Mouse (Mus musculus) MEL (cell line): ENCODE data around the gene Ralgapb. TPM values are rescaled to one million over a fixed set of nuclear protein-coding genes. Genes with fewer than 3 reads are reported as not detected.

ENCODE experiments used
- DNase-seq: peaks from one replicate; pipeline ENCODE4 v3.0.0; 2011; ENCODE audit warnings: low read depth, low spot score
- H3K27ac ChIP-seq: 2 replicates; pipeline ENCODE4 v1.5.1; 2012; ENCODE audit warnings: low read depth, mild to moderate bottlenecking, control low read depth, low read length, moderate library complexity; ENCODE audit not compliant: control insufficient read depth
- H3K27me3 ChIP-seq, 2 experiments: fragments of 150-350 bp in 1 of 2; sonication (generic) in 1 of 2; 2 replicates each; pipeline ENCODE4 v1.6.1; 2012; ENCODE audit warnings: low read length in 2 of 2, mild to moderate bottlenecking in 2 of 2, improper control_type of control experiment in 1 of 2, moderate library complexity in 1 of 2; ENCODE audit not compliant: insufficient read depth in 2 of 2, control insufficient read depth in 1 of 2
- H3K36me3 ChIP-seq, 2 experiments: 2 replicates each; pipeline ENCODE4 v1.6.1; 2012 to 2014; ENCODE audit warnings: low read length in 2 of 2, improper control_type of control experiment in 1 of 2, inconsistent platforms in 1 of 2, mild to moderate bottlenecking in 1 of 2; ENCODE audit not compliant: insufficient read depth in 2 of 2, control insufficient read depth in 1 of 2
- H3K4me1 ChIP-seq, 2 experiments: fragments of 150-350 bp in 1 of 2; sonication (generic) in 1 of 2; 2 replicates each; pipeline ENCODE4 v1.6.1; 2012; ENCODE audit warnings: low read length in 2 of 2, improper control_type of control experiment in 1 of 2, mild to moderate bottlenecking in 1 of 2; ENCODE audit not compliant: insufficient read depth in 2 of 2, control insufficient read depth in 1 of 2
- H3K4me3 ChIP-seq, 2 experiments: fragments of 150-350 bp in 1 of 2; sonication (generic) in 1 of 2; 2 replicates each; pipeline ENCODE4 v1.5.1; 2012; ENCODE audit warnings: low read depth in 2 of 2, low read length in 2 of 2, mild to moderate bottlenecking in 2 of 2, moderate library complexity in 2 of 2, control low read depth in 1 of 2, improper control_type of control experiment in 1 of 2; ENCODE audit not compliant: control insufficient read depth in 1 of 2, insufficient read depth in 1 of 2
- H3K79me2 ChIP-seq: 2 replicates; pipeline ENCODE4 v1.6.1; 2012; ENCODE audit warnings: mild to moderate bottlenecking, low read length, moderate library complexity; ENCODE audit not compliant: control insufficient read depth, poor library complexity, insufficient read depth
- H3K9ac ChIP-seq: 2 replicates; pipeline ENCODE4 v1.6.1; 2012; ENCODE audit warnings: low read depth, mild to moderate bottlenecking, control low read depth, low read length, moderate library complexity; ENCODE audit not compliant: control insufficient read depth, poor library complexity, severe bottlenecking
- H3K9me3 ChIP-seq: fragments of 150-350 bp; sonication (generic); replicated peaks from 2 replicates; pipeline ENCODE4 v1.6.1; 2012; ENCODE audit warnings: mild to moderate bottlenecking, low read length, improper control_type of control experiment, moderate library complexity; ENCODE audit not compliant: insufficient read depth
- BHLHE40 ChIP-seq: IDR thresholded peaks from 2 replicates; pipeline ENCODE4 v1.6.1; 2012; ENCODE audit warnings: low read depth, mild to moderate bottlenecking, inconsistent platforms, low read length, improper control_type of control experiment, borderline replicate concordance
- CHD2 ChIP-seq: IDR thresholded peaks from 2 replicates; pipeline ENCODE4 v1.6.1; 2011; ENCODE audit warnings: low read length, improper control_type of control experiment
- CTCF ChIP-seq, 3 experiments: IDR thresholded peaks in 2 of 3; conservative IDR thresholded peaks in 1 of 3; 2 replicates each; pipeline ENCODE4 v1.5.1; 2011 to 2012; ENCODE audit warnings: low read length in 3 of 3, low read depth in 2 of 3, mild to moderate bottlenecking in 2 of 3, improper control_type of control experiment in 1 of 3, inconsistent platforms in 1 of 3, mixed read lengths in 1 of 3, moderate library complexity in 1 of 3; ENCODE audit not compliant: control insufficient read depth in 1 of 3, insufficient read depth in 1 of 3, poor library complexity in 1 of 3, severe bottlenecking in 1 of 3
- E2F4 ChIP-seq: IDR thresholded peaks from 2 replicates; pipeline ENCODE4 v1.6.1; 2011; ENCODE audit warnings: low read depth, low read length, improper control_type of control experiment, borderline replicate concordance
- EP300 ChIP-seq, 2 experiments: IDR thresholded peaks; 2 replicates each; pipeline ENCODE4 v1.6.1; 2011; ENCODE audit warnings: improper control_type of control experiment in 2 of 2, low read length in 2 of 2, low read depth in 1 of 2, mild to moderate bottlenecking in 1 of 2
- ETS1 ChIP-seq: IDR thresholded peaks from 2 replicates; pipeline ENCODE4 v1.6.1; 2012; ENCODE audit warnings: low read depth, mild to moderate bottlenecking, inconsistent platforms, low read length, improper control_type of control experiment, moderate library complexity
- GABPA ChIP-seq: IDR thresholded peaks from 2 replicates; pipeline ENCODE4 v1.6.1; 2012; ENCODE audit warnings: low read depth, mild to moderate bottlenecking, inconsistent platforms, low read length, improper control_type of control experiment, moderate library complexity
- JUND ChIP-seq: IDR thresholded peaks from 2 replicates; pipeline ENCODE4 v1.6.1; 2011; ENCODE audit warnings: low read depth, mild to moderate bottlenecking, improper control_type of control experiment, low read length
- MAFK ChIP-seq: IDR thresholded peaks from 2 replicates; pipeline ENCODE4 v1.6.1; 2011; ENCODE audit warnings: low read depth, mild to moderate bottlenecking, low read length, improper control_type of control experiment, borderline replicate concordance
- MYC ChIP-seq: IDR thresholded peaks from 2 replicates; pipeline ENCODE4 v1.6.1; 2011; ENCODE audit warnings: low read depth, mild to moderate bottlenecking, low read length, improper control_type of control experiment, moderate library complexity
- NELFE ChIP-seq: IDR thresholded peaks from 2 replicates; pipeline ENCODE4 v1.6.1; 2011; ENCODE audit warnings: low read depth, low read length, improper control_type of control experiment
- NRF1 ChIP-seq: IDR thresholded peaks from 2 replicates; pipeline ENCODE4 v1.6.1; 2014; ENCODE audit warnings: low read depth, mild to moderate bottlenecking, inconsistent platforms, low read length, improper control_type of control experiment, moderate library complexity; ENCODE audit not compliant: poor library complexity, insufficient read depth, severe bottlenecking
- POLR2AphosphoS5 ChIP-seq: IDR thresholded peaks from 2 replicates; pipeline ENCODE4 v1.6.1; 2012; ENCODE audit warnings: low read depth, borderline replicate concordance, mild to moderate bottlenecking, inconsistent platforms, low read length, moderate library complexity, mixed read lengths
- SMC3 ChIP-seq: IDR thresholded peaks from 2 replicates; pipeline ENCODE4 v1.6.1; 2011; ENCODE audit warnings: low read depth, low read length, improper control_type of control experiment
- TBP ChIP-seq: IDR thresholded peaks from 2 replicates; pipeline ENCODE4 v1.8.0; 2011; ENCODE audit warnings: low read depth, low read length, improper control_type of control experiment
- TCF12 ChIP-seq: IDR thresholded peaks from 2 replicates; pipeline ENCODE4 v1.6.1; 2014; ENCODE audit warnings: low read depth, mild to moderate bottlenecking, inconsistent platforms, low read length, improper control_type of control experiment, moderate library complexity
- USF1 ChIP-seq: IDR thresholded peaks from 2 replicates; pipeline ENCODE4 v1.6.1; 2014; ENCODE audit warnings: low read depth, mild to moderate bottlenecking, inconsistent platforms, low read length, improper control_type of control experiment, moderate library complexity
- USF2 ChIP-seq, 2 experiments: IDR thresholded peaks; 2 replicates each; pipeline ENCODE4 v1.6.1; 2011 to 2012; ENCODE audit warnings: improper control_type of control experiment in 2 of 2, low read length in 2 of 2, borderline replicate concordance in 1 of 2, inconsistent platforms in 1 of 2, low read depth in 1 of 2, mild to moderate bottlenecking in 1 of 2; ENCODE audit not compliant: insufficient read depth in 1 of 2
- ZC3H11A ChIP-seq: IDR thresholded peaks from 2 replicates; pipeline ENCODE4 v1.6.1; 2012; ENCODE audit warnings: low read depth, mild to moderate bottlenecking, inconsistent platforms, low read length, improper control_type of control experiment
- ZMIZ1 ChIP-seq: IDR thresholded peaks from 2 replicates; pipeline ENCODE4 v1.6.1; 2012; ENCODE audit warnings: low read depth, mild to moderate bottlenecking, inconsistent platforms, low read length, improper control_type of control experiment, moderate library complexity
- polyA plus RNA-seq, 2 experiments: library from polyadenylated mRNA; stranded (reverse) in 1 of 2; unstranded in 1 of 2; fragments of >175 nt in 1 of 2; fragments of >200 nt in 1 of 2; gene quantifications; 2 replicates each; pipeline versions ENCODE4 v1.2.1 to v1.2.4; 2012; ENCODE audit warnings: low replicate concordance in 2 of 2, low read depth in 1 of 2; ENCODE audit not compliant: insufficient read length in 2 of 2, insufficient read depth in 1 of 2, missing spikeins in 1 of 2
- total RNA-seq: library from RNA; depleted of rRNA; stranded (reverse); fragments of 300-350 nt; gene quantifications from 2 replicates; pipeline ENCODE4 v1.2.3, GENCODE M21; 2012

Ralgapb gene
- total and polyA plus RNA-seq, 3 experiments = 15.0 to 122 (median 20.7) TPM

DNA sequence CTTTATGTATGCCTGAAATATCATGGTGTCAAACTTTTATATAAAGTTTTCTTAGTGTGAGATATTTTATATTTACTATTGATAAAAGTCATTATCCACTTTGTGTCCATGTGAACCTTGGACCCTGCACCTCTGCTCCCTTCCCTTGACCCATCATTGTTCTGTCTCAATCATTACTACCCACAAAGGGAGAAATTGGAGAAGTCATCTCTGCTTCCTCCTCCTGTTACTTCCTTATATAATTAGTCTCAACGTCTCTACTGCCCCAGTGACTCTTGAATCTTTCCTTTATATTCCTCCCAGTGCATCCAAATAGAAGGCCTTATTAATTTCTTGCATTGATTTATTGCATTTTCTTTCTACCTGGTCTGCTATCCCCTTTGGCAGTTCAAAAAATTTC is 52.8 kb downstream of the Ralgapb start:
- Histone ChIP-seq H3K79me2 (no peaks in the 10 kb centered on the region), H3K27me3 (no peaks in the 10 kb centered on the region), H3K9ac (no peak overlapping the region), H3K27ac (no peak overlapping the region), H3K36me3 (peaks cover 0 to 44% of the 10 kb centered on the region in 2 experiments; a peak in 2 of 4 replicates), H3K4me1 (no peaks in the 10 kb centered on the region), H3K4me3 (no peak overlapping the region), H3K9me3 (no peaks in the 10 kb centered on the region)
- no peak for TF ChIP-seq MAFK
- TF ChIP-seq NRF1 = no peak
- no peak for TF ChIP-seq CTCF (IDR thresholded peaks at IDR 0.05 in 2 of 3, conservative IDR thresholded peaks at IDR 0.05 in 1 of 3; ENCODE audit: control insufficient read depth in 1 of 3, insufficient read depth in 1 of 3, low read depth in 2 of 3, low read length in 3 of 3, poor library complexity in 1 of 3, severe bottlenecking in 1 of 3)
- no peak for TF ChIP-seq NELFE
- TF ChIP-seq ZMIZ1 = no peak
- TF ChIP-seq SMC3 = no peak
- TF ChIP-seq TBP = no peak
- TF ChIP-seq ZC3H11A = no peak
- no peak for DNase-seq

DNA sequence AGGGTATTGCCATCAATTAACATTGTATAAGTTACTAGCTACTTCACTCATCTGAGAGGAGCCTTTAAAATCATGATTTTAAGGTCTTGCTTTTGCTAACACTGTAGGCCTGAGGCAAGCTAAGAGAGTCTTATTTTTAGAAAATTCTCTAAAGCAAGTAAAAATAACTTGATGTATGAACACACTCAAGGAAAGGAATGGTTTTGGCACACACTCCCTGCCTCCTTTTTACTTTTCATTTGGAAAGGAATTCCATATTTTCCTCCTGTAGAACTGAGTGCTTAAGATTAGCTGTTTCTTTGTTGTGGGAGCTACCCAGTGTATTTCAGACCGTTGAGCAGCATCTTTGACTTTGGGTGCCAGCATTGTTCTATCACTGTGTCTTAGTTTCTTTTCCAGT is 64.5 kb downstream of the Ralgapb start:
- H3K4me1 ChIP-seq = no peaks in the 10 kb centered on the region
- no peak overlapping the region for H3K4me3 ChIP-seq
- no peak for DNase-seq
- H3K9ac ChIP-seq = no peak overlapping the region
- no peaks in the 10 kb centered on the region for H3K9me3 ChIP-seq
- no peak for TF ChIP-seq EP300 (IDR thresholded peaks at IDR 0.05; ENCODE audit: low read depth in 1 of 2, low read length in 2 of 2)
- no peak for TF ChIP-seq CTCF (IDR thresholded peaks at IDR 0.05 in 2 of 3, conservative IDR thresholded peaks at IDR 0.05 in 1 of 3; ENCODE audit: control insufficient read depth in 1 of 3, insufficient read depth in 1 of 3, low read depth in 2 of 3, low read length in 3 of 3, poor library complexity in 1 of 3, severe bottlenecking in 1 of 3)
- TF ChIP-seq POLR2AphosphoS5 = no peak
- no peak for TF ChIP-seq USF1
- TF ChIP-seq TCF12 = no peak
- TF ChIP-seq GABPA = no peak
- no peak for TF ChIP-seq ZMIZ1
- no peak for TF ChIP-seq BHLHE40
- TF ChIP-seq USF2 (IDR thresholded peaks at IDR 0.05; ENCODE audit: borderline replicate concordance in 1 of 2, insufficient read depth in 1 of 2, low read depth in 1 of 2, low read length in 2 of 2) = no peak
- TF ChIP-seq TBP = no peak
- TF ChIP-seq E2F4 = no peak
- no peak for TF ChIP-seq ETS1
- TF ChIP-seq JUND = no peak
- no peak for TF ChIP-seq CHD2
- no peak for TF ChIP-seq MYC
- peaks cover 0 to 16% of the 10 kb centered on the region in 2 experiments; a peak in 2 of 4 replicates for H3K36me3 ChIP-seq
- H3K27me3 ChIP-seq = no peaks in the 10 kb centered on the region
- H3K79me2 ChIP-seq = no peaks in the 10 kb centered on the region
- H3K27ac ChIP-seq = no peak overlapping the region
